Mouse (Mus musculus) forebrain, postnatal 0 days (tissue): ENCODE results near the gene Sgms1. TPM values are rescaled to one million over a fixed set of nuclear protein-coding genes. Genes with fewer than 3 reads are reported as not detected.

ENCODE experiments used
- ATAC-seq: fragments of 200-750 bp; cut with Nextera tagmentation; 2 replicates; pipeline ENCODE4 v1.8.0; 2017; ENCODE audit warnings: mild to moderate bottlenecking, moderate library complexity
- DNase-seq: peaks from one replicate; pipeline ENCODE4 v3.0.0-alpha.2; 2015
- H3K27ac ChIP-seq: fragments of 300-500 bp; sonication (generic); 2 replicates; pipeline ENCODE4 v1.5.1; 2014; ENCODE audit warnings: low read depth, mild to moderate bottlenecking, antibody characterized with exemption, low read length, moderate library complexity, mixed read lengths
- H3K27me3 ChIP-seq: fragments of 300-500 bp; sonication (generic); 2 replicates; pipeline ENCODE4 v1.6.1; 2014; ENCODE audit warnings: mild to moderate bottlenecking, low read length, mixed read lengths; ENCODE audit not compliant: insufficient read depth
- H3K36me3 ChIP-seq: fragments of 300-500 bp; sonication (generic); 2 replicates; pipeline ENCODE4 v1.6.1; 2014; ENCODE audit warnings: mild to moderate bottlenecking, moderate library complexity; ENCODE audit not compliant: insufficient read depth
- H3K4me1 ChIP-seq: fragments of 300-500 bp; sonication (generic); 2 replicates; pipeline ENCODE4 v1.6.1; 2014; ENCODE audit warnings: antibody characterized with exemption; ENCODE audit not compliant: insufficient read depth
- H3K4me2 ChIP-seq: fragments of 300-500 bp; sonication (generic); 2 replicates; pipeline ENCODE4 v1.6.1; 2014; ENCODE audit warnings: low read depth, mild to moderate bottlenecking, moderate library complexity
- H3K4me3 ChIP-seq: fragments of 300-500 bp; sonication (generic); 2 replicates; pipeline ENCODE4 v1.5.1; 2014; ENCODE audit warnings: low read depth, low read length, mixed read lengths
- H3K9ac ChIP-seq: fragments of 300-500 bp; sonication (generic); 2 replicates; pipeline ENCODE4 v1.6.1; 2014; ENCODE audit warnings: mild to moderate bottlenecking
- H3K9me3 ChIP-seq: fragments of 300-500 bp; sonication (generic); 2 replicates; pipeline ENCODE4 v1.6.1; 2016; ENCODE audit warnings: low read length
- CTCF ChIP-seq: sonication (generic); IDR thresholded peaks from 2 replicates; pipeline ENCODE4 v1.5.1; 2016; ENCODE audit warnings: antibody characterized with exemption, control low read depth, low read depth
- WGBS: fragments of 180-500 bp; shearing (Covaris S2); extraction: QIAGEN DNeasy Blood & Tissue Kit; methylation state at CpG from one replicate; pipeline ENCODE4 v1.1.7; 2014; 5-methylcytosine and 5-hydroxymethylcytosine counted together
- polyA plus RNA-seq: library from polyadenylated mRNA; unstranded; fragments of >200 nt; fragmentation: Nextera tagmentation; extraction: Ambion mirVana; gene quantifications from 2 replicates; pipeline ENCODE4 v1.2.1, GENCODE M21; 2015
- total RNA-seq: library from RNA; depleted of rRNA; stranded (reverse); fragments of >200 nt; gene quantifications from 2 replicates; pipeline ENCODE4 v1.2.3, GENCODE M21; 2014

The Sgms1 gene
- total and polyA plus RNA-seq, 2 experiments from 2014 or later: 17.0 to 27.2 TPM

- Histone ChIP-seq H3K4me3 (no peak overlapping the region), H3K27me3 (no peaks in the 10 kb centered on the region), H3K36me3 (no peaks in the 10 kb centered on the region), H3K27ac (no peak overlapping the region), H3K4me2 (no peak overlapping the region), H3K9ac (no peak overlapping the region), H3K4me1 (no peaks in the 10 kb centered on the region), H3K9me3 (no peaks in the 10 kb centered on the region)
- DNase-seq: no peak
- ATAC-seq: no peak
- TF ChIP-seq CTCF: no peak
- 92% methylated on average over 2 of the region's 2 CpGs for WGBS
Measured at GRCm38 (mm10) chr19:32178161-32178560, 211.4 kb downstream of the Sgms1 start.

DNA sequence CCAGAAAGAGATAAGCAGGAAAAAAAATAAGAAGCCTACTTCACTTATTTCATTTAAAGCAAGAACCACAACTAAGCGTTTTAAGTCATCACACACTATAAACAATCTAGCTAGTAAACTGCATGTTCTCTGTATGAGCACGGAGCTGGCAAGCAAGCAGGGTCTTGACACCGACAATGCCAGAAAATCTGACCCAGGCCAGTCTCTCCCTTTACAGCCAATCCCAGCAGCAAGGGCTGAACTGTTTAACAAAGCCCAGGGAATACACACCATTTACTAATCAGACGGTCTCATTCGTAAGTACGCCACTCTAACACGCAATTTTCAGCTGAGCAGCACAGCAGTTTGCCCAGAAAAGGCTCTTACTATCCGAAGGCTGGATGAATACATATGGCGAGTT is 213.1 kb downstream of the Sgms1 start:
- 65% methylated on average over 9 of the region's 9 CpGs for WGBS
- Histone ChIP-seq H3K4me3 (no peak overlapping the region), H3K27me3 (no peaks in the 10 kb centered on the region), H3K9me3 (no peaks in the 10 kb centered on the region), H3K9ac (no peak overlapping the region), H3K36me3 (no peaks in the 10 kb centered on the region), H3K27ac (no peak overlapping the region), H3K4me1 (no peaks in the 10 kb centered on the region), H3K4me2 (no peak overlapping the region)
- no peak for TF ChIP-seq CTCF
- DNase-seq (no peak), ATAC-seq (no peak)

- no peak overlapping the region for H3K4me2 ChIP-seq
- no peak for ATAC-seq
- no peak overlapping the region for H3K4me3 ChIP-seq
- TF ChIP-seq CTCF: no peak
- no peaks in the 10 kb centered on the region for H3K4me1 ChIP-seq
- H3K9ac ChIP-seq: no peak overlapping the region
- no peaks in the 10 kb centered on the region for H3K9me3 ChIP-seq
- no peak overlapping the region for H3K27ac ChIP-seq
- H3K27me3 ChIP-seq: no peaks in the 10 kb centered on the region
- 96% methylated on average over 4 of the region's 4 CpGs for WGBS
- no peak for DNase-seq
- no peaks in the 10 kb centered on the region for H3K36me3 ChIP-seq
Measured at GRCm38 (mm10) chr19:32175991-32176390, 213.5 kb downstream of the Sgms1 start.

- no peak for TF ChIP-seq CTCF
- ATAC-seq (no peak), DNase-seq (no peak)
- Histone ChIP-seq H3K4me2 (no peak overlapping the region), H3K36me3 (no peaks in the 10 kb centered on the region), H3K4me3 (no peak overlapping the region), H3K9ac (no peak overlapping the region), H3K27me3 (no peaks in the 10 kb centered on the region), H3K4me1 (no peaks in the 10 kb centered on the region), H3K9me3 (no peaks in the 10 kb centered on the region), H3K27ac (no peak overlapping the region)
- 97% methylated on average over 7 of the region's 7 CpGs for WGBS
Measured at GRCm38 (mm10) chr19:32175013-32175412, 214.5 kb downstream of the Sgms1 start.

GRCm38 (mm10) chr19:32174561-32174960 is 215.0 kb downstream of the Sgms1 start:
- DNase-seq (no peak), ATAC-seq (no peak)
- Histone ChIP-seq H3K36me3 (no peaks in the 10 kb centered on the region), H3K4me3 (no peak overlapping the region), H3K27me3 (no peaks in the 10 kb centered on the region), H3K27ac (no peak overlapping the region), H3K4me1 (no peaks in the 10 kb centered on the region), H3K9me3 (no peaks in the 10 kb centered on the region), H3K4me2 (no peak overlapping the region), H3K9ac (no peak overlapping the region)
- WGBS: 86% methylated on average over 5 of the region's 5 CpGs
- no peak for TF ChIP-seq CTCF

GRCm38 (mm10) chr19:32173522-32174184 is 215.9 kb downstream of the Sgms1 start:
- no peaks in the 10 kb centered on the region for H3K4me1 ChIP-seq
- no peak overlapping the region for H3K4me3 ChIP-seq
- H3K27me3 ChIP-seq: no peaks in the 10 kb centered on the region
- no peak overlapping the region for H3K4me2 ChIP-seq
- no peaks in the 10 kb centered on the region for H3K9me3 ChIP-seq
- no peaks in the 10 kb centered on the region for H3K36me3 ChIP-seq
- no peak for TF ChIP-seq CTCF
- 60% methylated on average over 6 of the region's 6 CpGs for WGBS
- H3K27ac ChIP-seq: no peak overlapping the region
- DNase-seq (no peak), ATAC-seq (no peak)
- H3K9ac ChIP-seq: no peak overlapping the region

- H3K36me3 ChIP-seq: no peaks in the 10 kb centered on the region
- H3K4me1 ChIP-seq: no peaks in the 10 kb centered on the region
- H3K27ac ChIP-seq: no peak overlapping the region
- WGBS: 92% methylated on average over 5 of the region's 5 CpGs
- H3K4me3 ChIP-seq: no peak overlapping the region
- no peaks in the 10 kb centered on the region for H3K9me3 ChIP-seq
- H3K9ac ChIP-seq: no peak overlapping the region
- no peak overlapping the region for H3K4me2 ChIP-seq
- ATAC-seq (no peak), DNase-seq (no peak)
- TF ChIP-seq CTCF: no peak
- no peaks in the 10 kb centered on the region for H3K27me3 ChIP-seq
Measured at GRCm38 (mm10) chr19:32172511-32172981, 217.0 kb downstream of the Sgms1 start.
